Mouse (Mus musculus): ENCODE data around the gene Krt24.
"Not testable (repeated sequence)": the region's sequence is repeated elsewhere in the genome, so short reads cannot be mapped to it uniquely, and the experiment has no call there.

Gene Krt24

GRCm38 (mm10) chr11:99265796-99266195, 19.3 kb downstream of the Krt24 start:
- ChIA-PET POLR2A (interaction anchor here in 2 of 4 experiments (0.6 to 1.1 kb wide), 2 partner anchors 84 to 169 kb away, joined by 3 read pairs; no protein-coding TSS in a partner anchor), CTCF (no interaction called here)

DNA sequence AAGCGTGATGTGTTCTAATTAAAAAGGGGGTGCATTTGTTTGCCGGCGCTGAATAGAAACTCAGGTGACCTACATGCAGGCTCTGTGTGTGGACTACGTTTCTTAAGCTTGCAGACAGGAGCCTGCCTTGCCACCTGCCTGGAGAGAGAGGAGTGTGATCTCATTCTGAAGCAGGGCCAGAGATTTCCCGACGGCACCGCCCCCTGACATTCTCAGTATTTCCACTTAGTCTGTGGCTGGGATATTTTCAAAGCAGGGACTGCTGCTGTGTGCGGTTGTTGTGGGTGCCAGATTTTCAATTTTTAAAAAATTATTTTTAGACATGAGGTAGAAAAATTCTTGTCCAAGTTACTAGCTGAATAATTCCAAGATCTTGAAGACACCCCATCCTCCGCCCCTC, 19.8 kb downstream of the Krt24 start:
- CTCF ChIA-PET: no interaction called here
- POLR2A ChIA-PET: interaction anchor here in 1 of 4 experiments (0.6 kb wide), 1 partner anchor 168 kb away, joined by 3 read pairs; no protein-coding TSS in a partner anchor

DNA sequence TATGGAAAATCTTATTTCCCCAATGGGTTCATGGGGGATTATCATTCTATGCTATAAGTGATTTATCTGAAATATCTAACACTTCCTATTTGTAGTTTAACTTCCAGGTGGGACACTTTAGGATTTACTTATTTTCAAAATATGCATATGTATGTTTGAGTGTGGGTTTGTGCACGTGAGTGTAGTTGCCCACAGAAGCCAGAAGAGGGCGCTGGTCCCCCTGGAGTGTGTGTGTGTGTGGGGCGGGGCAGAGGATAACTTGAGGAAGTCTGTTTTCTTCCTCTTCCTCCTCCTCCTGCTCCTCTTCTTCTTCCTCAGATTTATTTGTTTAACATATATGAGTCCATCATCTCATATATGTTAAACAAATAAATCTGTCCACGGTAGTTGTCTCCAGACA, 28.8 kb downstream of the Krt24 start:
- CTCF ChIA-PET: no interaction called here
- POLR2A ChIA-PET: no interaction called here

- CTCF ChIA-PET: interaction anchor here in 2 of 4 experiments (0.6 to 1.0 kb wide), 2 partner anchors 38 to 290 kb away, joined by 3 read pairs; no protein-coding TSS in a partner anchor
These were observed 29.7 kb downstream of the Krt24 start for GRCm38 (mm10) chr11:99255316-99255715.

DNA sequence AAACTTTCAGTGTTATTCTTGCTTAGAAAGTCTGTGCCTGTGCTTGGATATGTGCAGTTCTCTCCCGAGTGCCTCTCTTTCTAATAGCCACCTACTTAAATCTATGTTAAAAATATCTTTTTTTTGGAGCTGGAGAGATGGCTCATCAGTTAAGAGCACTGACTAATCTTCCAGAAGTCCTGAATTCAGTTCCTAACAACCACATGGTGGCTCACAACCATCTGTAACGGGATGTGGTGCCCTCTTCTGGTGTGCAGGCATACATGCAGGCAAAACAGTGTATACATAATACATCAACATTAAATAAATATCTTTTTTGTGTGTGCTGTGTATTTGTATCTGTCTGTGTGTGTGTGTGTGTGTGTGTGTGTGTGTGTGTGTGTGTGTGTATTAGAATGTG, 31.2 kb downstream of the Krt24 start:
- ChIA-PET POLR2A (interaction anchor here in 3 of 4 experiments (0.6 to 1.3 kb wide), 4 partner anchors 24 to 61 kb away, joined by 3 to 4 read pairs (median 3); partner anchors contain the start of gene Krt24 (in 1 of the 3)), CTCF (interaction anchor here in 3 of 4 experiments (0.6 to 1.7 kb wide), 3 partner anchors 39 to 118 kb away, joined by 3 to 6 read pairs (median 4); no protein-coding TSS in a partner anchor)

More at GRCm38 (mm10) chr11:99255316-99255715, 29.7 kb downstream of the Krt24 start:
- POLR2A ChIA-PET: interaction anchor here in 1 of 4 experiments (1.0 kb wide), 1 partner anchor 12 kb away, joined by 3 read pairs; no protein-coding TSS in a partner anchor

- ChIA-PET CTCF (interaction anchor here in 2 of 4 experiments (0.6 to 1.7 kb wide), 2 partner anchors 23 to 40 kb away, joined by 3 to 4 read pairs; no protein-coding TSS in a partner anchor), POLR2A (interaction anchor here in 2 of 4 experiments (0.6 to 1.1 kb wide), 2 partner anchors 23 to 225 kb away, joined by 4 to 6 read pairs; no protein-coding TSS in a partner anchor)
These were observed 32.4 kb downstream of the Krt24 start for GRCm38 (mm10) chr11:99252671-99253070.

DNA sequence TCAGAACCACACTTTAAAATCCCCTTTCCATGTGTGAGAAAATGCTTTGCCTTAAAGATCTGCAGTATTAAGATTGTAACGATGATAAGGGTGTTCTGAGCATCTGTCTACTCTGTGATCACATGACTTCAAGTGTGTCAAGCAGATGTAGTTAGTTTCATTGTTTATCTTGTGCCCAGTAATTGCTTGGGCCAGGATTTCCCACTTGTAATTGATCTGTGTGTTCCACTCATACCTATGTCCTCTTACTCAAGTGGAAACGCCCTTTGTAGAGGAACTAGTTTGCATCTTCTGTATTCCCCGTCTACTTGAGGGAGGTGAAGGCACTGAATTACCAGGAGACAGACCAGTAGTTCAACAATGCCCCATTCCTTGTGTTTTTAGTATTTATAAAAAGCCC, 34.4 kb downstream of the Krt24 start:
- CTCF ChIA-PET: no interaction called here
- POLR2A ChIA-PET: no interaction called here

- ChIA-PET CTCF (interaction anchor here in 3 of 4 experiments (0.5 to 1.3 kb wide), 7 partner anchors 20 to 119 kb away, joined by 3 to 4 read pairs (median 3); no protein-coding TSS in a partner anchor), POLR2A (no interaction called here)
These were observed 34.8 kb downstream of the Krt24 start for GRCm38 (mm10) chr11:99250241-99250640.

- POLR2A ChIA-PET: interaction anchor here in 1 of 4 experiments (0.6 kb wide), 1 partner anchor 123 kb away, joined by 3 read pairs; no protein-coding TSS in a partner anchor
- CTCF ChIA-PET: interaction anchor here in 3 of 4 experiments (0.5 to 1.3 kb wide), 9 partner anchors 19 to 758 kb away, joined by 3 to 5 read pairs (median 3); no protein-coding TSS in a partner anchor
These were observed 35.9 kb downstream of the Krt24 start for GRCm38 (mm10) chr11:99249115-99249514.

DNA sequence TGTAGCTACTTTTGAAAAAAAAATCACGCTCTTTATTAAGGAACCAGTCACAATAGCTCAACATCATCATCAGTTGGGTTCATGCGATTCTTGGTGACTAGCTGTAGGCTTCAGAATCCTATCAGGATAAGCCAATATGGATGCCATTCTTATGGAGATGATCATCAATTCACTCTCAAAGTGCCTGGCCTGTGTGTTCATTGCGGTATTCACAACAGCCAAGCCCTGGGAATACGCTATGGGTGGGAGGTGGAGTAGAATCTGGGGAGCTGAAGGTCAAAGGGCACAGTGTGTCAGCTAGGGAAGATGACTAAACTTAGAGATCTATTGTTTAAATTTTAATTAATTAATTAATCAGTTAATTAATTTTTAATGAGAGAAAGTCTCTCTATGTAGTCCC, 37.1 kb downstream of the Krt24 start:
- POLR2A ChIA-PET: interaction anchor here in 3 of 4 experiments (1.0 to 1.3 kb wide), 4 partner anchors 15 to 56 kb away, joined by 3 to 5 read pairs (median 4); no protein-coding TSS in a partner anchor
- CTCF ChIA-PET: interaction anchor here in 3 of 4 experiments (0.6 to 1.2 kb wide), 5 partner anchors 41 to 116 kb away, joined by 3 to 4 read pairs (median 3); no protein-coding TSS in a partner anchor

DNA sequence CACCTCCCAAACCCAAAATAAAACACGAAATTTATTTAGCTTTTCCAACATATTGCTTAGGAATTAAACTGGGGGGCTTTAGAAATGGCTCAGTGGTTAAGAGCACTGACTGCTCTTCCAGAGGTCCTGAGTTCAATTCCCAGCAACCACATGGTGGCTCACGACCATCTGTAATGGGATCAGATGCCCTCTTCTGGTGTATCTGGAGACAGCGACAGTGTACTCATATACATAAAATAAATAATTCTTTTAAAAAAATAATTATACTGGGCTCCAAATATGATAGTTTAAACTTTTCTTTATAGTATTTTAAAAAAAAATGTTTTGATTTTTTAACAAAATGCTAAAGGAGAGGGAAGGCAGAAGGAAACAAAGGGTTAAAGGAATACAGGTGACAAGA, 40.5 kb downstream of the Krt24 start:
- CTCF ChIA-PET: not testable (repeated sequence)
- POLR2A ChIA-PET: interaction anchor here in 1 of 4 experiments (0.6 to 3.3 kb wide), 2 partner anchors 15 to 1450 kb away, joined by 5 to 11 read pairs; no protein-coding TSS in a partner anchor

DNA sequence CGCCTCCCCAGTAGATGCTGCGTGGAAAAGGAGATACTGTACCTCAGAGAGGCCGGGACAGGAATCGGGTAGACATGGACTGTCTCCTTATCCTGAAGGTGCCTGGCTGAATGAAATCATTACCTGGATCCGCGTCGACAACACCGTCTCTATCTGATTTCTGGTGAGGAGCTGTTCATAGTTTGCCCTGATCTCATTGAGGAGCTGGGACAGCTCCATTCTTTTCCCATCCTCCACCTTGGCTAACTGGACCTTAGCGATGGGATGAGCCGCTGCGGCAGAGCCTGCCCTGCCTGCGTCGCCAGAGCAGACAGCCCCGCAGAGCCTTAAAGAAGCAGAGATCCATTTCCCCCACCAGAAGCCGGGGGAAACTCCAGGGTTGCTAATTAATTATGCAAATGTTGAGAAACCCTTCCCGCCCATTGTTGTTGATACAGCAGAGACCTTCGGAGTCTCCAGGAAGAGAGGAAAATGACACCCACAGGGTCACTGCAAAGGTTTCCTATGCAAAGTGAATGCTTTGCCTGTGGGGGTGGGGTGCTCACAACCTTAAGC, 41.2 kb downstream of the Krt24 start, which contains the start of gene Krt222:
TSS of gene Krt222 (minus strand) at position 266 of the 555 bp plus-strand sequence.
- ChIA-PET POLR2A (interaction anchor here in 2 of 4 experiments (1.0 to 3.3 kb wide), 6 partner anchors 11 to 30 kb away, joined by 3 to 11 read pairs (median 4); partner anchors contain the start of gene Smarce1 (in 1 of the 2)), CTCF (interaction anchor here in 1 of 4 experiments (1.0 kb wide), 1 partner anchor 10 kb away, joined by 3 read pairs; no protein-coding TSS in a partner anchor)

DNA sequence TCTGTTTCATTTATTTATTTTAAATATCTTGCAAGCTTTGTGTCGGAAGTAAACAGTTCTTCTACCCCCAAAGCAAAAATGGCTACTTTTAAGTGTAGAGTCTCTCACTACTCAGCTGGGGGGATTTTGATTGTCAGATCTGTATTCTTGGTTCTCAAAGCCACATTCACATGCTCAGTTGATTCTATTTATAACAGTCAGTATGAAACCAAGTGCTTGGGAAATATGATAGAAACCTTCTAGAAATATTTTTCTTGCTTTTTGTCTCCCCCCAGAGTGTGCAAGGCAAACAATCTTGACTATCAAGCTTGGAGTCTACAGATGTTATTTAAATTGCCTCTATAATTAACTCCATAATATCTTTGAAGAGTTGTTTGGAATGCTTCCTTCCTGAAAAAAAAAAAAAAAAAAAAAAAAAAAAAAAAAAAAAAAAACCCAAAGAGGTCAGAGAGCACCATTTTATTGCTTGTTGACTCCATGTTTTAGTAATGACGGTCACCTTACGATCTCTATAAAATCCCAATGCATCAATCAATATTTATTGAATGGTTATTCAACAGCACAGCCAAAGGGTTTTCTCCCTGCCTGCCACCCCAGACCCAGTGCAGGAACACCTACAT, 41.8 kb downstream of the Krt24 start:
- ChIA-PET POLR2A (interaction anchor here in 3 of 4 experiments (0.8 to 1.4 kb wide), 8 partner anchors 10 to 51 kb away, joined by 3 to 4 read pairs (median 4); partner anchors contain the start of gene Smarce1 (in 1 of the 3)), CTCF (interaction anchor here in 2 of 4 experiments (0.6 to 1.0 kb wide), 2 partner anchors 9 to 810 kb away, joined by 3 read pairs; no protein-coding TSS in a partner anchor)

- POLR2A ChIA-PET: interaction anchor here in 3 of 4 experiments (0.6 to 2.1 kb wide), 7 partner anchors 9 to 65 kb away, joined by 3 to 6 read pairs (median 3); no protein-coding TSS in a partner anchor
- CTCF ChIA-PET: interaction anchor here in 1 of 4 experiments (0.7 to 0.8 kb wide), 2 partner anchors 35 to 413 kb away, joined by 3 read pairs; no protein-coding TSS in a partner anchor
These were observed 43.0 kb downstream of the Krt24 start for GRCm38 (mm10) chr11:99242056-99242455.

- POLR2A ChIA-PET: interaction anchor here in 3 of 4 experiments (0.8 to 1.4 kb wide), 3 partner anchors 8 to 10 kb away, joined by 3 to 5 read pairs (median 5); no protein-coding TSS in a partner anchor
- CTCF ChIA-PET: no interaction called here
These were observed 46.6 kb downstream of the Krt24 start for GRCm38 (mm10) chr11:99238468-99238867.

DNA sequence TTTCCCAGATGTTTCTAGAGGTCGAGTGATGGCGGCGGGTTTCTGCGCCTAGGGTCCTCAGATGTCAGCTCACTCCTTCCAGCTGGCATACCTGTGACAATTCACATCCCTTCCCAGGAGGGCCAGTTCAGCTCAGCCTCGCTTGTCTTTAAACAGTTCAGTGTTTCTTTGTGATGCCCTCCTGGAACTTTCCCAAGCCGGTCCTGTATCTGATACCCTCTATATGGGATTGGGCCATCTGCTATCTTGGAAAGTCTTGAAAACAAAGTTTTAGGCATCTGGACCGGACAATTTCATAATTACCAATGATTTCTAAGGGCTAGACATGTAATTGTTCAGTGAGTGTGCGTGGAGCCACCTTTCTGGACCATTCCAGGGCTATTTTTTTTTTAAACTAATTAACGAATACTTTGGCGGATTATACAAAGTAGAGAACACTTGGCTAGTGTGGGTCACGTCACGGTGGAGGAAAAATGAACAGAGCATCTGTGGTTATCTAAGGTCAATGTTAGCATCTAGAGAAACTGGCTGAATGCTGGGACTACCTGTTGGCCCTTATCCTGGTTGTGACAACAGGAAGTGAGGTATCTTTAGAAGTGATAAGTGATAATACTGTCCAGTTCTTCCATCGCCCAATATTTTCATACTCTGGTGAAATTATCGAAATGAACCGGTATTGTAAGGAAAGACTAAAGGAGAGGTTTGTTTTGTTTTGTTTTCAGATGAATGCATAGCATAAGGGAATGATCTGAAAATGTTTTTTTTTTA, 53.8 kb downstream of the Krt24 start:
- ChIA-PET CTCF (no interaction called here), POLR2A (interaction anchor here in 3 of 4 experiments (0.5 to 2.0 kb wide), 9 partner anchors 10 to 1200 kb away, joined by 3 to 12 read pairs (median 4); partner anchors contain the start of genes Eif1 (in 1 of the 3), Erbb2 (in 1 of the 3) and Krt222 (in 1 of the 3))

DNA sequence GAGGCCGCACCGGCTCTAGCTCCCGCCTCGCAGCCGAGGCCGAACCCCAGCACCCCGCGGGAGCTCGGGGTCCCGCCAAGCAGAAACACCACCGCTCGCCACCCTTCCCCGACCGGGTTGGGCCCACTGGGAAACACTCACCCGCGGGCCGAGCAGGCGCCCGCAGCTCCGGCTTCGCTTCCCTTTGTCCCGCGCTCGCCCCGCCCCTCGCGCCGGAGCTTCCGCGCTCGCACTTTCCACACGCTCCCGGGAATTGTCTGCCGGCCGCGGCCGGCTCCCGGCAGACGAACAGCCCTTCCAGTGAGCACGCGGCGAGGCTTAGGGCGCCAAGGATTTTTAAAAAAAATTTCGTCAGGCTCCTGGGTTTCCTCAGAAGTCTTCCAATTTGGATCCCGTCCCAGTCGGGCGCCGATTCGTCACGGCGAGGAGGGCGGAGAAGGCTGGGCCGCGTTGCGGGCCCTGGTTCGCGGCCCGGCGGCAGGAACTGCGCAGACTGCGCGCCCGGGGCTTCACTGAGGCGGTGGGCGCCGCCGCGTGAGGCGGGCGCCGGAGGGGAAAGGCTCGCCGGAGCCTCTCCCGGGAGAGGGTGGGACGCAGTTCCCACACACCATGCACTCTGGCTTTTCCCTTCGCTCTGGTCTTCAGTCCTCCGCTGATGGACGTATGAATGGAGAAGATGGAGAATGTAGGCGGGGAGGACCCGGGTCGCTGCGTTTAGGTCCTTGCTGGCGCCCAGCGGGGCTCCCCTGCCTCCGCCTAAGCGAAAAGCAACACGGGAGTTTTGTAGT, 54.6 kb downstream of the Krt24 start, which contains the start of gene Smarce1:
TSS of gene Smarce1 (minus strand) at position 757 of the 788 bp plus-strand sequence.
- POLR2A ChIA-PET: interaction anchor here (0.5 to 2.2 kb wide), 34 partner anchors 8 to 1200 kb away, joined by 3 to 15 read pairs (median 4); partner anchors contain the start of genes Eif1 (in 2 of the 4), Krt222 (in 1 of the 4) and Nr1d1 (in 1 of the 4)
- CTCF ChIA-PET: interaction anchor here (0.5 to 1.2 kb wide), 8 partner anchors 16 to 165 kb away, joined by 3 to 6 read pairs (median 4); no protein-coding TSS in a partner anchor
